Mouse (Mus musculus) layer of hippocampus, adult 2 months (tissue): ENCODE measurements around the gene Sf3b4. TPM values are rescaled to one million over a fixed set of nuclear protein-coding genes. Genes with fewer than 3 reads are reported as not detected.
"Not testable (repeated sequence)": the region's sequence is repeated elsewhere in the genome, so short reads cannot be mapped to it uniquely, and the experiment has no call there.

Experiments
- DNase-seq, 2 experiments: peaks; one replicate each; pipeline ENCODE4 v3.0.0; 2022; ENCODE audit warnings: low spot score in 2 of 2
- H3K27ac ChIP-seq: fragments of 200-600 bp; 2 replicates; pipeline ENCODE4 v1.8.1; 2022
- H3K4me3 ChIP-seq: fragments of 200-600 bp; 2 replicates; pipeline ENCODE4 v1.8.1; 2022; ENCODE audit warnings: mild to moderate bottlenecking
- CTCF ChIP-seq: fragments of 200-600 bp; conservative IDR thresholded peaks from 2 replicates; pipeline ENCODE4 v1.8.1; 2022; ENCODE audit warnings: antibody characterized with exemption, mild to moderate bottlenecking, moderate library complexity
- total RNA-seq, 2 experiments: library from RNA; stranded (reverse); gene quantifications; 2 replicates each; pipeline ENCODE4 v1.2.3; 2021

Sf3b4 gene
- total RNA-seq, 2 experiments from 2014 or later, result 50.1 to 50.2 TPM

DNA sequence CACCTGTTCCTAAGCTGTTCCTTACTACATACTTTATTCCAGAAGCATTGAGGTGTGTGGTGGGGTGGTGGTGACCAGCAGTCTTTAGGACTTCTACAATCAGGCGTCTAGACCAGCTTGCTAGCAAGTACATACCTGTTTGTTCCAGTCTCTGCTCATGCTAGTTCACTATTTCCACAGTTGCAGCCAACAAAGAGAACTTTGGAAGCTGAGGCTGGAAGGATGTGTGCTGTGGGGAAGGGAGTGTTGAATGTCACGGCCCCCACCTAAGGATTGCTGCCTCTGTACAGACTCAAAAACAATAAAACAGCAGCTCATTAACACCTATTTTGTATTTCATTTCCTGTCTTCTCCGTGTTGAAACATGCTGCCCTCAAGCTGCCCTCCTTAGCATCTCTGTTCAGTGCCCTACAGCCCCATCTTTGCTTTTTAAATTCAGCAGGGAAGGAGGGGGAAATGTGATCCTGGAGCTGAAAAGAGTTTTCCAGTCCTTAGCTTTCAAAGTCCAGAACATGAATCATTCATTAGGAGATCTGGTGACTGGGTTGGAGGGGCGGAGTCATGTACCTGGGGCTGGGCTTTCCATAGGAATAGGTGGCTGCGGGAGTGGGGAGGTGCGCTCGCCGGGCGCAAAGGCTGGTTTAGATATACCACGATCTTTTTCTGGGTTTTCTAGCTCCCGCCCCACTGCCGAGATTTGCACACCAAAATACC is 11.2 kb upstream of the Sf3b4 start:
- Histone ChIP-seq H3K27ac (peak overlapping the region; percentile 68), H3K4me3 (peak overlapping the region; percentile 58)
- TF ChIP-seq CTCF, result no peak
- DNase-seq, result no peak

DNA sequence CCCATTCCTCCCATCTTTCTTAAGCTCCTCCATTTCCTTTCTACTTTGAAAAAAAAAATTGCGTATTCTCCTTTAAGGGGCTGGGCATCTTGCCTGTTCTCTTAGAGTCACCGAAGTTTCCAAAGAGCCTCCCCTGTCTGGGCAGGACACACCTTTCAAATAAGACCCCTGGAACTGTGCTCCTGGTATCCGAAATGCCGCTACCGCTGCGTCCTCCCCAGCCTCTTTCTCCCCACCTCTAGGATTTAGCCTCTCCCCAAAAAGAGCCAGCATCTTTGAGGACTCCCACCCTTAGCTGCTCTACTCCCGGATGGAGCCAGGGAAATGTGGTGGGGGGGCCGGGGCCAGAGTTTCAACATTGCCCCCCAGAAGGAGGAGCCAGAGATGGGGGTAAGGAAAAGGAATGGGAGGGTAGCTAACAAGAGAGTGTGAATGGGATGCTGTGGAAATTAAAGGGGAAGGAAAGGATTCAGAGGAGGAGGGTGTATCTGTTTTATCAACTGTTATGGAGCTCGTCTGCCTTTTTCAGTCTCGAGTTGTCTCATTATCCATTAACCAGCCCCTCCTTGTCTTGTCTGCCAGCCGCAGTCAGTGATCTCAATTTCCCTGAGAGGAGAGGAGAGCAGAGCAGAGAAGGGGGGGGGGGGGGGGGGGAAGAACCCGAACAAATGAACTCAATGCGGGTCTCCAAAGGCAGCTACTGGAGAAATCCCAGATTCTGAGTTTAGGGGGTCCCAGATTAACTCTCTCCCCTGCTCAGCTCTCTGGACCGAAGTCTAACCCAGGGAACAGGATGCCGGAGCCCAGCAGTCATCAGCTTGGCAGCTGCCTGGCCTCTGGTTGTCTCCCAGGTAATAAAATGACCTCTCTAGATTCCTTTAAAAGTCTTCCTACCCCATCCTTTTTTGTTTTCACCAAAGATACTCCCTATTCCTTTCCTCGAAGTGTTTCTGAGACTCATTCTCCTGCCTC is 10.0 kb upstream of the Sf3b4 start, which contains the start of gene Mtmr11:
TSS of gene Mtmr11 (plus strand) at position 136 of the 972 bp plus-strand sequence.
- Histone ChIP-seq H3K27ac (peak within 1 kb of the TSS; percentile 68), H3K4me3 (peak within 1 kb of the TSS; percentile 58)
- no peak for TF ChIP-seq CTCF
- DNase-seq, result no peak

- no peak for DNase-seq
Measured at GRCm38 (mm10) chr3:96163040-96163439, 9.1 kb upstream of the Sf3b4 start.

DNA sequence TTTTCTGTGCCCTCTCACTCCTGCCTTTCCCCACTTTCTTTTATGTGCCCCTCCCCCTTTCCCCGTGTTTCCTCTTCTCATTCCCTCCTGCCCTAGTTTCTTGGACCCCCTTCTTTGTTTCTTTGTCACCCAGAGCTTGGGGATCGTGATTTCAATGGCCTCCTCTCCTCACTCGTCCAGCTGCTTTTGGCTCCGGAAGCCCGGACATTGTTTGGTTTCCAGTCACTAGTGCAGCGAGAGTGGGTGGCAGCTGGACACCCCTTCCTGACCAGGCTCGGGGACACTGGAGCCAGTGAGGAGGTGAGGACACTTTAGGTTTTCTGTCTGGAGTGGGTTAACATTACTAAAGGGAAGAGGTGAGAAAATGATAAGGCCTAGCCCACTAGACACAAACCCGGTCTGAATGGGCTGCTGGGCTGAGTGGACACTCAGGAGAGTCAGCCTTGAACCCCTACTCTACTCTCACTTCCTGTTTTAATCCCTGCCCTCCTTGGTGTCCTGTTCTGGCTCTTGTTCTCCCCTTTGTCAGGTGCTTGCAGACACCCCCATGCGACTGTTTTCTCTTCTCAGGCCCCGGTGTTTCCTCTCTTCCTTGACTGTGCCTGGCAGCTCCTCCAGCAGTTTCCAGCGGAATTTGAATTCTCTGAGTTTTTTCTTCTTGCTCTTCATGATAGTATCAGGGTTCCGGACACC is 3.5 kb upstream of the Sf3b4 start:
- Histone ChIP-seq H3K4me3 (no peak overlapping the region; the same call in 1 of the 2 replicates), H3K27ac (peak overlapping the region; percentile 64)
- TF ChIP-seq CTCF, result no peak
- DNase-seq, result no peak

More at GRCm38 (mm10) chr3:96163040-96163439, 9.1 kb upstream of the Sf3b4 start:
- H3K4me3 ChIP-seq, result no peak overlapping the region
- H3K27ac ChIP-seq, result no peak overlapping the region
- TF ChIP-seq CTCF, result no peak

GRCm38 (mm10) chr3:96170276-96170675 is 1.9 kb upstream of the Sf3b4 start:
- TF ChIP-seq CTCF, result no peak
- 0 out of 2 replicates have a peak overlapping the region, but pooled peaks have one; percentile 12 for H3K27ac ChIP-seq
- no peak overlapping the region for H3K4me3 ChIP-seq
- DNase-seq, result no peak

DNA sequence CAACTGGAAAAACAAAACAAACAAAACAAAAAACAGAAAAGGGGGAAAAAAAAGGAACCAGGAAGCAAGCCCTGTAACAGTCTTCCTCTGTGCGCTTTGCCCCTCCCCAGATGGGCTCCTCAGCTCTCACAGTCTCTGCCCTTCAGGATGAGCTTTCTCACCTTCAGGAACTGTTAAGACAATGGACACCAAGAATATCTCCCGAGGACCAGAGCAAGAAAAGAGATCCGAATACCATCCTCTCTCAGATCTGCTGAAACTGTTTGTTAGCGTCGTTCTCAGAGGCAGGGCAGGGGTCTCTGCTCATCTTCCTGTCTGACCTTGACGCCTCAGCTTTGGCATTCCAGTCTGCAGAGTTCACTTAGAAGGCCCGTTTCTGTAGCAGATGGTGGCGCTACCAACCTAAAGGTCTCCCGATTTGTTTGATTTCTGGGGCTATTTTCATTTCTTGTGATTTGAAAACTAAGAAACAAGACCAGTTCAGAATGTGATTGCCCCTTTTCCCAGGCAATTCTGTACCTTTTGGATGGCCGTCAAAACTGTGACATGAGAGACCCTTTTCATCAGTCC is 1.1 kb upstream of the Sf3b4 start:
- no peak for DNase-seq
- peak overlapping the region; percentile 98 for H3K4me3 ChIP-seq
- H3K27ac ChIP-seq, result peak overlapping the region; percentile 98
- TF ChIP-seq CTCF, result no peak

DNA sequence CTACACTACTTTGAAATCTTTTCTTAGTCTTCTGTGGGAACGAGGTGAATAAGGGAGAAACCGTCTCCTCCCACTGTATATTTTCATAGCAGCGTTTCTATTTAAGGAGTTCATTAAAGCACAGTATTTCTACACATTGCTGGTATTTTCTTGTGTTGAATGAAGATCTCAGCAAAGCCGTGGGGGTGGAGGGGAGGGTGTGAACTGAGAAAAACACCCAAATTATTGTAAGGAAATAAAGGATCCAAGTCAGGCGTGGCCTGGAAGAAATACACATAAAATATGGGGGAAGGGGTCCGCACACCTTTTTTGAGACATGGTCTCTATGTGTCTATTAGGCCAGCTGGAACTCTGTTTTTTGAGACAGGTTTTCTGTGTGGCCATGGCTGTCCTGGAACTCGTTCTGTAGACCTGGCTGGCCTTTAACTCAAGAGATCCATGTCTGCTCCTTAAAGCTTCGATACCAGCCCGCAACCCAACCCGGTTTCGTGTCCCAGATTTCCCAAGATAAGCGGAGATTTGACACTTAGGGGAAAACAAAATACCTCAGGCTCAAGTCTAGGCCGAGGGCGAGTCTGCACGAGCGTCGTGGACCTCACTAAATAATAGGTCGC is 442 bp upstream of the Sf3b4 start:
- no peak for DNase-seq
- H3K4me3 ChIP-seq, result peak overlapping the region; percentile 98
- peak overlapping the region; percentile 98 for H3K27ac ChIP-seq
- TF ChIP-seq CTCF, result no peak

GRCm38 (mm10) chr3:96173185-96173584 is 1.1 kb downstream of the Sf3b4 start:
- peak overlapping the region; percentile 98 for H3K4me3 ChIP-seq
- H3K27ac ChIP-seq, result peak overlapping the region; percentile 98; the same call in 1 of the 2 replicates
- no peak for DNase-seq
- TF ChIP-seq CTCF, result no peak

- not testable (repeated sequence) for DNase-seq, H3K4me3 ChIP-seq, H3K27ac ChIP-seq
Measured at GRCm38 (mm10) chr3:96174042-96174441, 1.9 kb downstream of the Sf3b4 start.

- Histone ChIP-seq H3K27ac (no peak overlapping the region), H3K4me3 (no peak overlapping the region)
- DNase-seq, result no peak
- no peak for TF ChIP-seq CTCF
Measured at GRCm38 (mm10) chr3:96175251-96175650, 3.1 kb downstream of the Sf3b4 start.

DNA sequence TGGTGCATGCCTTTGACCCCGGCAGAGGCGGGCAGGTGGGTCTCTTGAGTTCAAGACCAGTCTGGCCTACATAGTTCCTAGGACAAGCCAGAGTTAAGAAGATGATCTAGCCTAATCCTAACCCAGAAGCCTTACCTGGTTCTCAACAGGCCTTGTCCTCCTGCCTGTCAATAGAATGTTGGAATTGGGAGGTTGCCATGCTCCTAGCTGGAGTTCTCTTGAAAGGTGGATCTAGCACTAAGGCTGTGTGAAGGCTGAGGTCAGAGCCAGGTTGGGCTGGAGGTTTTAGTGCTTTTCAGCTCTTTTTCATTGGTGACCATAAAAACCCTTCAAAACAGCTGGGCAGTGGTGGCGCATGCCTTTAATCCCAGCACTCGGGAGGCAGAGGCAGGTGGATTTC is 6.3 kb downstream of the Sf3b4 start:
- TF ChIP-seq CTCF, result no peak
- DNase-seq, result no peak
- Histone ChIP-seq H3K27ac (no peak overlapping the region), H3K4me3 (no peak overlapping the region)

- 0 out of 2 replicates have a peak overlapping the region, but pooled peaks have one; percentile 97 for H3K27ac ChIP-seq
- DNase-seq, result no peak
- no peak overlapping the region for H3K4me3 ChIP-seq
- TF ChIP-seq CTCF, result no peak
Measured at GRCm38 (mm10) chr3:96178902-96179301, 6.8 kb downstream of the Sf3b4 start.
